Mouse (Mus musculus) right cerebral cortex, postnatal 4 days (tissue): ENCODE measurements around the gene Yod1.

Experiments
- DNase-seq: peaks from one replicate; pipeline ENCODE4 v3.0.0-alpha.2; 2022

The Yod1 gene

DNA sequence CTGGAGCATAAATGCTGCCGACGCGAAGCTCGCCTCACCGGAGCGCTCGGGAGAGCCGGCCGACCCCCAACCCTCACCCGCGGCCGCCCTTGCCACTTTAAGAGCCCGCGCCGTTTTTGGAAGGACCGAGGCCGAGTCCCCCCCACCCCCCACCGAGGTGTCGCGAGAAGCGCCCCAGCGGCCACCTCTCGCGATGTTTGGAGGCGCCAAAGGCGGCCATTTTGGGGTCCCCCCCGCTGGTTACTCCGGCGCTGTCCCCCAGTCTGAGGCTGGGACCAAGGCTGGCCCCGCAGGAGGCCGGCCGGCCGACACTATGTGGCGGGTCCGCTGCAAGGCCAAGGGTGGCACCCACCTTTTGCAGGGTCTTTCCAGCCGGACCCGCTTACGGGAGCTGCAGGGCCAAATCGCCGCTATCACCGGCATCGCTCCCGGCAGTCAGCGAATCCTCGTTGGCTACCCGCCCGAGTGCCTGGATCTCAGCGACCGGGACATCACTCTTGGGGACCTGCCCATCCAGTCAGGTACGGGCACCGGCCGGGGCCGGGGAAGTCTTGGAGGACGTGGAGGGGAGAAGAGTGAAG lies at the start of gene Yod1:
TSS of gene Yod1 (plus strand) at position 37 of the 581 bp plus-strand sequence.
- peak; percentile 92 for DNase-seq

DNA sequence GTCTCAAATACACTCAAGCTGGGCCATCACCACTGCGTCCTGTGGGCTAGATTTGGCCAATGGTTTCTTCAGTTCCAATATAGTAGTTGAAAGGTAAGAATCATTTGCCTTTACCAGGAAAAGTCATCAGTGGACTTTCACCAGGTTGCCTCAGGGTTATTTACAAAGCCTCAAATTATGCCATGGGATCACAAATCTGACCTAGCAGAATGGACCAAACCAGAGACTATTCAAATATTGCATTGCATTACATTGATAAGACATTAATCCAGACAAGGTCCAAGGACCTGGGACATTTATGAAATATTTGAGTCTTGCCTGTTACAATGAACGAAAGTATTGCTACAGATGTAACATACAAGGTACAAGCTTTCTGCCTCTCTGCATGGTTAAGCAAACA lies 38.6 kb upstream of the Yod1 start:
- no peak for DNase-seq

DNA sequence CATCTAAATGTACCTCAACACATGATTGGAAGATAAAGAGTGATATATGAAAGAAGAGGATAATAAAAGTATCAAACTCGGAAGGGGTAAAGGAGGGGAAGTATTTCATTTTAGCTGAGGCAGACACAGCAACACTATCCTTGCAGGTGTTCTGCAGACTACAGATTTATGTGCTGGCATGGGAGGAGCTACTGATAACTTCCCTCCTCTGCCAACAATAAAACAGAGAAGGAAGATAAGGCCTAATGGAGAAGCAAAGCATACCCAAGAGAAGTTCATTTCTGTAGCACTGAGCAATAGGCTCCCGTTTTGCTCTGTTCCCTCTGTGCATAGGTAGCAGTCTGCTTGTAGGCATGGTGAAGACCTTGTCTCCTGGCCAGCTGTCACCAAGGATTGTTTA lies 36.1 kb upstream of the Yod1 start:
- DNase-seq, result no peak

DNA sequence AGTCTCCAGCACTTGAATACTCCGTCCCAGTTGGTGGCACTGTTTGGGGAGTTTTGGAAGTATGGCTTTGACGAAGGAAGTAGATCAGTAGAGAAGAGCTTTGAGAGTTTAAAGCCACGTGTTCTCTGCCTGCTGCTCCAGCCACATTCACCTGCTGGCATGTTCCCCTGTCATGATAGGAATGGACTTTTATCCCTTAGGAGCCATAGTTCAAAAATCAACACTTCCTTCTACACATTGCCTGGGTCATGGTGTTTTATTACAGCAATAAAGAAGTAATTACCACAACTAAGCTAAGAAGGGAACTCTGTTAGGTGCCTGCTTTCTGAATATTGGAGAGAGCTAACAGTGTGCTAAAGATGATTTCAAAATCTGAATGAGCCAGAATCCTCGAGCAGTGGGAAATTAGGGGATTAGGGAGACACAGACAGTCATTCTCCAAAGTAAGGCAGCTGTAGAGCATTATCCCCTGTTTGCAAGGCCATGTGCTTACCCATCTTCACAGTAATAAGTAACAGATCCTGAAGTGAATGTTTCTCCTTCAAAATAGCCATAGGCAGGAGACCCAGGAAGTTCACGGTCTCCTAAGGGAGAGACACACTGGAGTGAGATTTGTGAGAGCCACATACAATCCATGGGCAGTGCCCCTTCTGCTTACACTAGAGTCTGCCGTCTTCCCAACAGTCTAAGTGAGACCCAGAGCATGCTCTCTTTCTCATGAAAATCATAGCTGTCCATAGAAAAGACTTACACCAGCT lies 35.3 kb upstream of the Yod1 start:
- DNase-seq, result no peak

DNA sequence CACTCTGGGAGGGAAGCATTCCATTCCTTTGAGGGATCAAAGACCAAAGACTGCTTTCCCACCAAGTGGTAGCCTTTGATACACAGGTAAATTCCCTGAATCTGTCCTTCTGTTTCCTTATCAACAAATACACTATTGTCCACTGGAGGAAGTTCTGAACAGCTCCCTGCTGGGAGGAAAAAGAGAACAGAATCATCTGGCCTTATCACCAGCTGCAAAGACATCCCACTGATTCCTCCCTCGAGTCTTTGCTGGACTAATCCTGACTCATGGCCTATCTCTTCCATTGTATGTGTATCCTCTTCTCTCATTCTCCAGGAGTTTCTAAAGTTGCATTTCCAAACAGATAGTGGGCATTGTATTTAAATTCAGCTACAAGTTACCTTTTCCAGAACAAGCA lies 33.2 kb upstream of the Yod1 start:
- no peak for DNase-seq

DNA sequence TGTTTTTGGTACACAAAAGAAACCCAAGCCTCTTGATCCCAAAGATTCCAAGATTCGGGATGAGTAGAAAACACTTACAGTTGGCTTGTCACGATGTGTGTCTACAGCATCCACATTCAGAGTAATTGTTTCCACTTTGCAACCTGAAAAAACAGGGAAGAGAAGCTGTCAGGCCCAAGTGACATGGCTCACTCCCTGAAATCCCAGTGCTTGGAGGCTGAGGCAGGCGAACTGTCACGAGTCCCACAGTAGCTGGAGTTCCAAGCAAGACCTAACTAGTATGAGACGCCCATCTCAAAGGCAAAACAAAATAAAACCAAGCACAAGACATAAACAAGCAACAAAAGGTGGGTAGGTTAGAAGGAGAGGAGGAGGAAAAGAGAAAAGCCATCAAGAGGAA lies 18.5 kb upstream of the Yod1 start:
- no peak for DNase-seq

DNA sequence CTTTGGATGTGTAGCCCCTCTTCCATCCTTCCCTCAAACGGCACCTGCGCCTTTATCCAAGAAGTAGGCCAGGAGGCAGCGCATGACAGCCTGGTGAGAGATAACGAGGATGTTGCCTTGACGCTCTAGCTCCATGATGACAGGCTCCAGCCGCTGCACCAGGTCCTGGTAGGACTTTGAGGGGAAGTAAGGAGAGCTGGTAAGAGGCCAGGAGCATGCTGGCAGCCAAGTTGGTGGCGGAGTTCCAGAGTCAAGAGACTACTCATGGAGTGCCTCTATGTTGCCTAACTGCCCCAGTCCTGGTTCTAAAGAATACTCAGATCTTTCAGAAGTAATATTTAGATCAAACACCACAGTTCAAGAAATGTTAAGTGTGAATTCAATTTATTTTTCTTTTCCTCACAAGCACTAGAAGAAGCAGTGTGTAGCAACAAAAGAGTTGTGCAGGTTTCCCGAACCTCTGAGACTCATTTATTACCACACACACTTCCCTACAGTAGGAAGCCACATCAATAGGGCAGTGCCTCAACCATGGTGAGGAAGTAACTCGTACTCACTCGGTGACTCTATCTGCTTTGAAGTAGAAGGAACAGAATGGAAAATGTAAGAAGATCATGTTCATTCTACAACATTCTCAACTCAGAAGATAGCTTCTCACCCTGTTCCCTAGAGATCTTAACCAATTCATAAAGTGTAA lies 17.0 kb upstream of the Yod1 start:
- peak; percentile 28 for DNase-seq

DNA sequence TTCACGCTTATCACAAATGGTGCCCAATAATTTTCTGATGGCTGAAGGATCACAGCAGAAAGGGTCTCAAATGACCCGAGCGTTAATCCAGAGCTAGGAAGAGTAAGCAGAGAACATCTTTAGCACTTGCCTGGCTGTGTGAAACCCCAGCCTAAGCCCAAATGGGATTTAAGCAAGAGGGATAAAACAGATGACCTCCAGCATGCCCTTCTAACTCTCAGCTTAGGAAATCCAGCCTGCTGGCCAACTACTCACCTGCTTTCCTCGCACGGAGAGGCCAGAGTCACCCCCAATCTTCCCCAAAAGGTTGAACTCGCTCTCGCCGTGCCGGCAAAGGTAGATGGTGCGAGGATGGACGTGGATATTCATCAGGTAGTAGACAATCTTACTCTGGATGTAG lies 15.2 kb upstream of the Yod1 start:
- no peak for DNase-seq

DNA sequence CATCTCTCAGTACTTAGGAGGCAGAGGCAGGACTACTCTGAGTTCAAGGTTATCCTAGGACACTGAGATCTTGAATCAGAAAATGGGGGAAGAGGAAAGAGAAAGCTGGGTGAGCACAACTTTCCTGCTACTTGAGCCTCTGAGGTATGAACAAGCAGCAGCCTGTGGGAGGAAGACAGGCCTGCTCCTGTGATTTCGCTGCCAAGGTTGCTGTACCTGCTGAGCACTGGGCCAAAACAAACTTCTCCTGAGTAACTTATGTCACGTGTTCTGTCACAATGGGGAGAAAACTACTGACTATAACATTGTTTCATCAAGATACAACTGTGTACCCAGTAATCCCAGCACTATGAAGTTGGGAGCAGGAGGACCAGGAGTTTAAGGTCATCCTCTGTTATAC lies 13.5 kb upstream of the Yod1 start:
- no peak for DNase-seq

DNA sequence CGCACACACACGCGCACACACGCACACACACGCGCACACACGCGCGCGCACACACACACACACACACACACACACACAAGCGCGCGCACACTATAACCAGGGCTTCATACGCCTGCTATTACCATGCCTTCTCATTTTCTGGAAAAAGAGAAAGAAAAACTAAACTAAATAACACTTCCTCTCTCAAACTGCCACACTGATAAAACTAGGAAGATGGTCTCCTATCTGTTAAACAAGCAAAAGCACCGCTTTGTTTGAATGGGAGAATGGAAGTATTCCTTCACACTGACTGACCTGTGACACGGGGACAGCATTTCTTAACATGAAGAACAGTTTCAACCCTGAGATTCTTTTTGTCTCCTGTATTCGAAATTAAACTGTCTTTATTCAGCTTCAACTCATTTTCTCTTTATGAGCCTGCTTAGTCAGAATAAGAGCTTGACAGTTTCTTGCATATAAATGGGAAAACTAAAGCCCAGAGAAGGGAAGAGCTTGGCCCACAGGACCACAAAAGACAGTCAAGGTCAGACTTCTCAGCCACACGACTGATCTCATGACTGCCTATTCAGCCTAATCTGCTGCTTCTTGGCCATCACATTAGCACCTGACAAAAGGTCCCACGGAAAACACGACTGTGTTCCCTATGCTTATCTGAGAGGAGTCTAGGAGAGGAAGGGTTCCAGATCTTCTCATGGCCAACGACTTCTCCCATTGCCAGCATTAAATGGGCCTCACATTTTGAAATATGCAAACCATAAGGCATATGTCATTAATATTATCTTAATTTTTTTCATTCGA lies 6.6 kb upstream of the Yod1 start:
- DNase-seq, result no peak

DNA sequence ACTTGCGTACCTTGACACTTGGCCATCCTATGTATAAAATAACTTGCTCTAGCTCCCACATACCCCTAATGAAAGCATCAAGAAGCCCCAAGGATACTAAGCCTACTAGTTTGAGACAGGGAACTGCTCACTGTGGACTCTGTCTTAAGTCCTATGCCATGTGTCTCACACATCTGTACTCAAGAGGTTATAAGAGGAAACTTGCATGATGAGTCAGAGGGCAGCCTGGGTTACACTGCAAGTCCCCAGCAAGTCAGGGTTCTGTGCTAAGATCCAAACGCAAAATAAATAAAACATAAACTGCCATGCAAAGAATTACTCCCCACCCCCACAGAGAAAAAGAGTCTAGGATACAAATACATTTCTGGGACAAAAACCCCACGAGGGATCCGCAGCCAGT lies 3.1 kb upstream of the Yod1 start:
- DNase-seq, result no peak

DNA sequence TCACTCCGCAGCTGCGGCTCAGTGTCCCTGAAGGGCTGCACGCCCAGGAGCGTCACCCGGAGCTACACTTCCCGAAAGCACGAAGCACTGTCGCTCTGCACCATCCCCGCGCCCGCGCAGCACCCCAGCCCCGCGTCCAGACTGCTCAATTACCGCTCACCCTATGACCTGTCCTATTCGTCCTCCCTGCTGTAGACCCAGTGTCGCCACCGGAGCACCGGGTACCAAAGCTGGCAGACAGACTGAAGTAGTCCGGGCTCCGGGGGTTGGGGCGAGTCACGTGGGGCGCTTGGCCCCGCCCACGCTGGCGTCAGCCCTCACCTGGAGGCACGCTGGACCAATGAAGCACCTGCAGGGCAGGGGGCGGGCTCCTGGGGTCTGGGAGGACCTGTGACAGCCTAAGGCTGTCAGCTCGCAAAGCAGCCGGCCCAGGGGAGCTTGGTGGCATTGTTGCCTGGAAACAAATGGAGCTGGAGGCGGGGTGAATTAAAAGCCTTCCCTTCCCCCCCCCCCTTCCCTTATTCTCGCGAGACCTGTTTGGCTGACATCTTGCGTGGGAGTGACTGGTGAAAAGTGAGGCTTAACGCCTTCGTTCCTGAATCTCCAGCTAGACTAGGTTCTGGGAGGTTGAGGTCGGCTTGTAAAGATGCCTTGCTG lies 1.4 kb upstream of the Yod1 start, which contains the start of gene Gm29427:
TSS of gene Gm29427 (minus strand) at position 239 of the 657 bp plus-strand sequence.
- DNase-seq, result peak; percentile 86

DNA sequence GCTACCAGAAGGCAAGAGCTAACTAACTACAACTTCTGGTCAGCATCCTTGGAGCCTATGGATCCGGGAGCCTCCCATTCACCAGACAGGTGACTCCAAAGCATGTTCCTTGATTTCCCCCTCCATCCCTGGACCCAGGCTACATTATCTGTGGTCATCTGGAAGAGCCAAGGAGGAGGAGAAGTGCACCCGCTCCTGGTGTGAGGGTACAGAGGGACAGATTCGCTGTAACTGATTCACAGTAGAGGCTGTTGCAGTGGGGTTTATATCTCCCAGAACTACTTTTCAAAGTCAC lies 962 bp upstream of the Yod1 start:
- DNase-seq, result no peak

DNA sequence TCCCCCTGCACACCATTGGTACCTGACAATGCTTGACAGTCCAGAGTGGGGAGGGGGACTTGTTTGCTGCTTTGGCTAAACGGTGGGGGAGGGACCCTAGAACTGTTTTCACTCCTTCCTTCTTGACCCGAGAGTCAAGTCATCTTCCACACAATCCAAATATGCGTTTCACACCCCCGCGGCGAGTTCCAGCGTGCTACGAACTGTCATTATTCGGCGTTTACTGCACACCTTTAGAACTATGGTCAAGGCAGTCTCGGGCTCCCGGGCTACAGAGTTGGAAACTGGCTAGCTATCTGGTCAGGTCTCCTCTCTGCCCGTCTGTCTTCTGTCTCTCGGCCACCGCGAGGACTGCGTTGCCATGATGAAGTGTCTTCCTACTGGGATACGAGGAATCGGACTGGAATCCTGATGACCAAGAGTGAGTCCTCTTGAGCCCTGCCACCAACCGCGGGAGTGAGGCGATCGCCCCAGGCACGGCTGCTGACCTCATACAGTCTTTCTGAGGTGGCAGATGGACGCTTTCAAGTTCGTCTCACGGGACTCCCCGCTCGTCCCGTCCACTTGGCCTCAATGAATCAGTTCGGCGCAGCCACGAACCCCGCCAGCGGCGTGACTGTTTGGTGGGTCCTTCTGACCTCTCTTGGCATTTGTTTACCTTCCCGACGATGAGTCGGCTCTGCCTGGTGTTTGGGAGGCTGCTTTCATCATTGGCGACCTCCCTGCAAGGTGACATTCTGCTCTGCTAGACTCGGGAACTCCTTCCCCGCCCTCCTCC lies 425 bp upstream of the Yod1 start:
- DNase-seq, result peak; percentile 26

DNA sequence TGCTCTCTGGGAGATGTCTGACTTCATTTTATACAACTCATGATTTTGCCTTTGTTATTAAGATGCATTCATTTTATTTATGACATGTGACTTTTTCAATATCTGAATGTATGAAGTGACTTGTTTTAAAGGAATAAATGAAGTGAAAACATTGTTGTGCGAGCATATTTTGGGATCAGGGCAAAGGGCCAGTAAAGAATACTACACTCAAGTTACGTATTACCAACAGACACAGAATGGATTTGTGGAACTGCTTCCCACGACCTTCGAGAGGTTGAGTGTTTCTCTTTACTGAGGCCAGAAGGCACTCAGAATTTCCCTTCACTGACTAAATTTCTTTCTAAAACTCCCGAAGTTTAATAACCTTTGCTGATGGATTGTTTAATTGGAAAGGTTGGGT lies 7.1 kb downstream of the Yod1 start:
- DNase-seq, result no peak

DNA sequence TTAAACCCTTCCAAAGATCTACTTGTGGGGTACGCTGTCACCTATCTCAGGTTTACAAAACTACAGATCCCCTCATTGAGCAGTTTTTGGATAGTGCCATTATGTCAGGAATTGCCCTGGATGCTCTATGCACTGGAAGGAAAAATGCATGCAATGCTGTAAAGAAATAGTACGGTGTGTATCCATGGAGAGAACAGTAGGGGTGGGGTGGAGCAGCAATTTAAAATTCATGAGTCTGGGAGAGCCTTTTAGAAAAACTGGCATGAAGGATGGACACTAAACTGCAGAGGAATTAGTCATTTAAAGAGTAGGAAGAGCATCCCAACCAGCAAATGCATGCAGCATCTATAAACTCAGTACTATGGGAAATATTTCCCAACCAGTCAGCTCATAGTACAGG lies 9.3 kb downstream of the Yod1 start:
- DNase-seq, result no peak

DNA sequence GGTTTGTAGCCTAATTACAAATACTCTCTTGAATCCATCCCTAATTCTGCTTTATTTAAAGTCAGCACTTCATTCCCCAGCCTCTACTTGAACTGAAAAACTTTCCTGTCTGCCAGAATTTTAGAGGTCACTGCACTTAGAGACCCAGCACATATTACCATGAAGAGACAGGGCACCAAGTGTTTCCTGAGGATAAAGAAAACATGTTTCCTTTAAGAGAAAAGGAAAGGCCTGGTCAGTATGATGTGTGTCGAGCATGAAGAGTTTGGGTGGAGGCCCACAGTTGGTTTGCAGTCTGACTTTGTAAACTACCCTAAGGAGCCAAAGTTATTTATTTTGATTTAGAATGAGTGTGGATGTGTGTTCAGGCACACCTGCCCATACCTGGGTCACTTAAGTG lies 10.9 kb downstream of the Yod1 start:
- DNase-seq, result no peak

DNA sequence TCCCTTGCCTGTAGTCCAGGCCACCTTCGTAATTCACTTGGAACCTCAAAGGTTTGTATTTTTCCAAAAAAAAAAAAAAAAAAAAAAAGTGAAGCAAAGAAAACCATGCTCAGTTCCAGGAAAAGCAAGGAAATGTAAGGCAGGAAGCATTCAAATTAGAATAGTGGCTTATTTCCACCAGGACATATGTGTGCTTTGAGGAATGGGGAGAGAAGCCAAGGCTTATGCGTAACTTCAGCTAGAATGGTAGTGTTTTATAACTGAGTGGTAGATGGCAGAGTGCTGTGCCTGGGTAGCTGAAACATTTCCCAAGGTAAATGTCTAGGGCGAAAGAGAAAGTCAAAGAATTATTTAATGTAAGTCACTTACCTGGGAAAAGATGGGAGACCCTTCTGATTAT lies 11.6 kb downstream of the Yod1 start:
- no peak for DNase-seq

DNA sequence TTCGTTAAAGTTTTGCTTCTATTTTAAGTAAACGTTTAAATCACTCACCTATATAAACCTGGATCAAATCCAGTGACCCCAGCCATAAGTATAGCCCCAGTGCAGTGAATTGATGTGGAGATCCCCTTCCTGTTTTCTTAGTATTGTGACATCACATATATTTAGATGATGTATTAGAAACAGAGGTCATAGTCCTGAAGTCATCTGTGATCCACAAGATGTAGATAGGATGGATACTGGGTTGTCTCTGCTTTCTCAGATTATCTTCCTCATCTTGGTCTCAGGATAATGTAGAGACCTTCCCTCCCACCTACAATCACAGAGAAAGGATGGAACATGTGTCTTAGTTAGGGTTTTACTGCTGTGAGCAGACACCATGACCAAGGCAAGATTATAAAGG lies 12.0 kb downstream of the Yod1 start, which contains the start of gene Pfkfb2:
TSS of gene Pfkfb2 (minus strand) at position 101 of the 400 bp plus-strand sequence.
- no peak for DNase-seq

DNA sequence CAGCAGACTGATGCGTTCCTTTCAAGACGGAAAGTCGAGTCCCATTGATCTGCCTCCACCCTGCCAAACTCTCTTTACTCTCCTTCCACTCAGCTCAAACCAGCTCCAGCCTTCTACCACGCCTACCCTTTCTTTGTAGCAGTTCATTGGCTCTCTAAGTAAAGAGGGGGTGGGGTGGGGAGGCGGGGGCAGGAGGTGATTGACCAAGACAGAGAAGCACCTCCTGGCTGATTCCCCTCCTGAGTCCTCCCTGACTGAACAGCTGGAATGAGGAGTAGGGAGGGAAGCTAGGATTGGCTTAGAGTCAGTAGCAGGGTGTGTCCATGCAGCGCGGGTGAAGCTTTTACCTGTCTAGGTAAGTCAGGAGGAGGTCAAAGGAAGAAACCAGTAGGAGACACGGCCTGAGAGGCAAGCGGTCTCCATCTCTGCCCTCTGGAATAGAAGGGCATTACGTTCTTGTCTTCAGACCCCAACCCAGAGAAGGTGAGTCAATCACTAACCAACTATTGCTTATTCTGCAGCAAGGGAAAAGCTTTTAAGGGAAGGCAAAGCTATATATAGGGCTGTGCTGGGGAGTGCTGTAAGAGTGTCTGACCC lies 14.7 kb downstream of the Yod1 start, which contains the start of gene AA986860:
TSS of gene AA986860 (plus strand) at position 236 of the 597 bp plus-strand sequence.
- no peak for DNase-seq
